Comparison of ENCODE assay signal across 24 mouse cellular contexts in the genomic region with DNA sequence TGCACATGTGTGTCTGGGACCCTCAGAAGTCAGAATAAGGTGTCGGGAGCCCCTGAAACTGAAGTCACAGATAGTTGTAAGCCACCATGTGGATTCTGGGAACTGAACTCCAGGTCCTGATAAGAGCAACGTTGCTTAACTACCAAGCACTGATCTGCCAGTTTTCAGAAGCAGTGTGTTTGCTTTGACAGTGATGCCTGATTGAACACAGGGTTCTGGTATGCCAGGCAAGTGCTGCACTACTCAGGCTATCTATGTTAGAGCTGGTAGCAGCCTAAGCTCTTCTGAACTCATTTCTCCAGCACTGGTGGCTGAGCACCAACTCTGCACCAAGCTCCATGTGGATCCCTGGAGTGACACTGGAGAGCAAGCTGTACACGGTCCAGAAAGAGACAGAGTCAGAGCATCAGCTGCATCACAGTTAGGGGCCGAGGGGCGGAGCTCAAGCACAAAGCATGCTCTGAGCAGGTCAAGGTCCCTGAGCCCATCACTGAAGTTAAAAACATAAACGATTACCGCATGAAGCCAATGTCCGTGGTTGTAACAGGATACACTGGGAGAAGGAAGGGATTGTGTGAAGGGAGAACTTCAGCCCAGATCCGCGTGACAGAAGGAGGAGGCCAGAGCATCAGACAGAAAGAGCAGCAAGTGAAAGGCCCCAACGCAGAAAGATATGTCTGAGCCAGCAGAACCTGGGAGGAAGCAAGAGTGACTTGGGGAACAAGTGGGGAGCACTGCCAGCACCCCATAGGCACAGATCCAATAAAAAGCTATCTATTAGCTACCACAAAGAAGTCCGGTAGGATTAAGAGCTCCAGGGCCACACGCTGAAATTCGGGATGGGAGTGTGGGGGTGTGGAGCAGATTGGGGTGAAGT. TPM values are rescaled to one million over a fixed set of nuclear protein-coding genes. Genes with fewer than 3 reads are reported as not detected.
A peak's percentile ranks its signal among the peaks of the same experiment; 100 is the strongest.
DNase-seq lines count a peak whose midpoint lies in the region; ATAC-seq and TF ChIP-seq lines count a peak whose summit lies in the region.
"Had no signal": no experiment of that assay in that cellular context is flagged by ENCODE, and none has a peak within 500 bp of the region (broad histone marks: within the 10 kb centered on the region; RNA-seq: fewer than 3 reads in every experiment).

No protein-coding gene starts in this region.

- no peaks in the 10 kb centered on the region for H3K27me3 ChIP-seq in forebrain, embryonic 11.5 days (ENCODE audit: control insufficient read depth, insufficient read depth, low read length)
- no peaks in the 10 kb centered on the region for H3K27me3 ChIP-seq in forebrain, embryonic 16.5 days (replicated peaks; ENCODE audit: control insufficient read depth, insufficient read depth, low read length)
- no peaks in the 10 kb centered on the region for H3K27me3 ChIP-seq in hindbrain, embryonic 10.5 days (ENCODE audit: insufficient read depth, poor library complexity, severe bottlenecking)
- H3K27me3 ChIP-seq in hindbrain, embryonic 11.5 days (ENCODE audit: control insufficient read depth, insufficient read depth, low read length), result no peaks in the 10 kb centered on the region
- H3K27me3 ChIP-seq in thymus, adult 2 months (ENCODE audit: control insufficient read depth, insufficient read depth, low read length), result no peaks in the 10 kb centered on the region
- H3K27me3 ChIP-seq: limb, embryonic 15.5 days; lung, embryonic 15.5 days had no signal

- no peaks in the 10 kb centered on the region for H3K36me3 ChIP-seq in forebrain, embryonic 11.5 days (ENCODE audit: control insufficient read depth, insufficient read depth, low read length)
- H3K36me3 ChIP-seq in forebrain, embryonic 16.5 days (ENCODE audit: control insufficient read depth, insufficient read depth), result no peaks in the 10 kb centered on the region
- H3K36me3 ChIP-seq in hindbrain, embryonic 10.5 days, result no peaks in the 10 kb centered on the region
- H3K36me3 ChIP-seq in hindbrain, embryonic 11.5 days (ENCODE audit: control insufficient read depth, insufficient read depth, low read length), result no peaks in the 10 kb centered on the region
- no peaks in the 10 kb centered on the region for H3K36me3 ChIP-seq in thymus, adult 2 months (ENCODE audit: control insufficient read depth, insufficient read depth, low read length)
- H3K36me3 ChIP-seq: kidney, embryonic 15.5 days; limb, embryonic 15.5 days; lung, embryonic 15.5 days had no signal

- H3K9me3 ChIP-seq in forebrain, embryonic 11.5 days (ENCODE audit: control insufficient read depth, low read length), result no peaks in the 10 kb centered on the region
- H3K9me3 ChIP-seq in forebrain, embryonic 16.5 days (ENCODE audit: control insufficient read depth, low read length), result no peaks in the 10 kb centered on the region
- H3K9me3 ChIP-seq in hindbrain, embryonic 10.5 days, result no peaks in the 10 kb centered on the region
- no peaks in the 10 kb centered on the region for H3K9me3 ChIP-seq in hindbrain, embryonic 11.5 days (ENCODE audit: control insufficient read depth, low read length)
- H3K9me3 ChIP-seq: kidney, embryonic 15.5 days; limb, embryonic 15.5 days; lung, embryonic 15.5 days had no signal

- ATAC-seq in forebrain, embryonic 11.5 days (replicated peaks; ENCODE audit: low FRiP score), result no peak
- ATAC-seq in forebrain, embryonic 16.5 days, result no peak
- no peak for ATAC-seq in hindbrain, embryonic 11.5 days (ENCODE audit: low FRiP score)
- ATAC-seq in megakaryocyte progenitor cell, adult 5-6 weeks (replicated peaks; ENCODE audit: poor library complexity), result 0 out of 2 replicates have a peak, but pooled peaks have one; percentile 17
- no peak for ATAC-seq in activated CD4-positive, CD25-positive, alpha-beta regulatory T cell, adult 4 months
- ATAC-seq: midbrain, embryonic 16.5 days had no signal

- no peak for TF ChIP-seq CTCF in thymus, adult 2 months (IDR thresholded peaks at IDR 0.05; ENCODE audit: borderline replicate concordance, control insufficient read depth, extremely low read depth, insufficient read depth, low read length, poor library complexity)

- no peak overlapping the region for H3K4me3 ChIP-seq in forebrain, embryonic 11.5 days (ENCODE audit: low read depth, low read length)
- no peak overlapping the region for H3K4me3 ChIP-seq in forebrain, embryonic 16.5 days (replicated peaks; ENCODE audit: low read length)
- H3K4me3 ChIP-seq in hindbrain, embryonic 10.5 days, result no peak overlapping the region
- H3K4me3 ChIP-seq in hindbrain, embryonic 11.5 days (ENCODE audit: low read depth, low read length), result no peak overlapping the region
- H3K4me3 ChIP-seq in thymus, adult 2 months (ENCODE audit: control insufficient read depth, insufficient read depth, low read length), result no peak overlapping the region
- H3K4me3 ChIP-seq: kidney, embryonic 15.5 days; limb, embryonic 15.5 days; lung, embryonic 15.5 days had no signal

- WGBS in forebrain, embryonic 11.5 days, result 54% methylated on average over 14 of the region's 14 CpGs
- WGBS in forebrain, embryonic 16.5 days, result 54% methylated on average over 14 of the region's 14 CpGs
- WGBS in hindbrain, embryonic 10.5 days, result 53% methylated on average over 14 of the region's 14 CpGs
- WGBS in hindbrain, embryonic 11.5 days, result 59% methylated on average over 14 of the region's 14 CpGs
- 72% methylated on average over 14 of the region's 14 CpGs for WGBS in thymus, adult 2 months

- no peak overlapping the region for H3K27ac ChIP-seq in forebrain, embryonic 11.5 days (ENCODE audit: low read depth, low read length)
- H3K27ac ChIP-seq in forebrain, embryonic 16.5 days (ENCODE audit: low read length), result no peak overlapping the region
- H3K27ac ChIP-seq in hindbrain, embryonic 10.5 days, result 0 out of 2 replicates have a peak overlapping the region, but pooled peaks have one; percentile 35
- no peak overlapping the region for H3K27ac ChIP-seq in hindbrain, embryonic 11.5 days (ENCODE audit: low read depth, low read length)
- H3K27ac ChIP-seq in thymus, adult 2 months (ENCODE audit: control insufficient read depth, insufficient read depth, low read length), result peak overlapping the region; percentile 17
- H3K27ac ChIP-seq: kidney, embryonic 15.5 days; limb, embryonic 15.5 days; lung, embryonic 15.5 days; macrophage had no signal

- no peak overlapping the region for H3K9ac ChIP-seq in forebrain, embryonic 11.5 days (ENCODE audit: low read length)
- H3K9ac ChIP-seq in forebrain, embryonic 16.5 days (replicated peaks; ENCODE audit: low read depth, low read length), result no peak overlapping the region
- H3K9ac ChIP-seq in hindbrain, embryonic 11.5 days (ENCODE audit: low read depth, low read length), result no peak overlapping the region
- H3K9ac ChIP-seq: kidney, embryonic 15.5 days; limb, embryonic 15.5 days; lung, embryonic 15.5 days had no signal

- no peak for TF ChIP-seq POLR2A in thymus, adult 2 months (IDR thresholded peaks at IDR 0.05; ENCODE audit: control insufficient read depth, extremely low read depth, insufficient read depth, low read length, poor library complexity)

- peak; percentile 43 for DNase-seq in forebrain, embryonic 11.5 days (ENCODE audit: low spot score)
- no peak for DNase-seq in hindbrain, embryonic 10.5 days (ENCODE audit: low spot score)
- no peak for DNase-seq in hindbrain, embryonic 11.5 days (ENCODE audit: low spot score)
- no peak for DNase-seq in thymus, adult 2 months
- DNase-seq in thymus, postnatal 0 days (ENCODE audit: low spot score), result no peak
- DNase-seq: cerebellum, adult 11 months; cerebellum, postnatal 36 days; gastrocnemius, postnatal 25 days; heart, postnatal 4 days; spleen, adult 18-20 months; thymus, postnatal 14 days had no signal

- no peaks in the 10 kb centered on the region for H3K4me1 ChIP-seq in forebrain, embryonic 11.5 days (replicated peaks; ENCODE audit: control insufficient read depth, insufficient read depth, low read length)
- no peaks in the 10 kb centered on the region for H3K4me1 ChIP-seq in forebrain, embryonic 16.5 days (replicated peaks; ENCODE audit: control insufficient read depth, insufficient read depth, low read length)
- peaks cover 38% of the 10 kb centered on the region for H3K4me1 ChIP-seq in hindbrain, embryonic 10.5 days (replicated peaks)
- H3K4me1 ChIP-seq in hindbrain, embryonic 11.5 days (replicated peaks; ENCODE audit: control insufficient read depth, insufficient read depth, low read length), result no peaks in the 10 kb centered on the region
- peaks cover 65% of the 10 kb centered on the region for H3K4me1 ChIP-seq in thymus, adult 2 months (replicated peaks; ENCODE audit: control insufficient read depth, insufficient read depth, low read length)
- H3K4me1 ChIP-seq: limb, embryonic 15.5 days had no signal

- no peak overlapping the region for H3K4me2 ChIP-seq in forebrain, embryonic 11.5 days (ENCODE audit: low read depth, low read length, severe bottlenecking)
- no peak overlapping the region for H3K4me2 ChIP-seq in forebrain, embryonic 16.5 days (ENCODE audit: low read length)
- H3K4me2 ChIP-seq in hindbrain, embryonic 11.5 days (replicated peaks; ENCODE audit: low read depth, low read length), result no peak overlapping the region
- H3K4me2 ChIP-seq: kidney, embryonic 15.5 days; limb, embryonic 15.5 days; lung, embryonic 15.5 days had no signal

RNA-seq across cellular contexts. Expression of gene Lat, which starts 14.4 kb away (rescaled TPM):
- 2.2 and 2.5 TPM in 2 replicates for polyA plus RNA-seq in forebrain, embryonic 11.5 days (2014; fragmentation: Nextera tagmentation; extraction: Ambion mirVana)
- polyA plus RNA-seq in forebrain, embryonic 16.5 days (2015; fragmentation: Nextera tagmentation; extraction: Ambion mirVana), result 0.77 and 0.98 TPM in 2 replicates
- 3.5 and 3.9 TPM in 2 replicates for polyA plus RNA-seq in hindbrain, embryonic 10.5 days (2016; fragmentation: Nextera tagmentation; extraction: Ambion mirVana)
- polyA plus RNA-seq in hindbrain, embryonic 11.5 days (2014; fragmentation: Nextera tagmentation; extraction: Ambion mirVana), result 1.9 and 3.0 TPM in 2 replicates
- 2,604 and 2,615 TPM in 2 replicates for polyA plus RNA-seq in thymus, adult 2 months (2012; rRNA removed)
- 890 and 915 TPM in 2 replicates for polyA plus RNA-seq in thymus, postnatal 0 days (2015; fragmentation: Nextera tagmentation; extraction: Ambion mirVana)
- total RNA-seq in megakaryocyte progenitor cell, adult 5-6 weeks (2015), result 0.35 and 2.8 TPM in 2 replicates
- 1.0 and 1.6 TPM in 2 replicates for total RNA-seq in megakaryocyte progenitor cell, adult 5-6 weeks (2017)
- polyA plus RNA-seq in activated CD4-positive, CD25-positive, alpha-beta regulatory T cell, adult 4 months (2017; shearing (Covaris generic)), result 100 to 1,000 TPM; 784 to 813 TPM

RNA-seq across cellular contexts. Expression of gene Spns1, which starts 22.3 kb away (rescaled TPM):
- polyA plus RNA-seq in forebrain, embryonic 11.5 days (2014; fragmentation: Nextera tagmentation; extraction: Ambion mirVana), result 52.4 and 53.9 TPM in 2 replicates
- polyA plus RNA-seq in forebrain, embryonic 16.5 days (2015; fragmentation: Nextera tagmentation; extraction: Ambion mirVana), result 75.5 and 80.1 TPM in 2 replicates
- 66.8 and 68.6 TPM in 2 replicates for polyA plus RNA-seq in hindbrain, embryonic 10.5 days (2016; fragmentation: Nextera tagmentation; extraction: Ambion mirVana)
- 36.0 and 39.3 TPM in 2 replicates for polyA plus RNA-seq in hindbrain, embryonic 11.5 days (2014; fragmentation: Nextera tagmentation; extraction: Ambion mirVana)
- polyA plus RNA-seq in thymus, adult 2 months (2012; rRNA removed), result 457 and 489 TPM in 2 replicates
- polyA plus RNA-seq in thymus, postnatal 0 days (2015; fragmentation: Nextera tagmentation; extraction: Ambion mirVana), result 39.4 and 43.3 TPM in 2 replicates
- 8.3 and 8.4 TPM in 2 replicates for total RNA-seq in megakaryocyte progenitor cell, adult 5-6 weeks (2015)
- total RNA-seq in megakaryocyte progenitor cell, adult 5-6 weeks (2017), result 8.4 and 16.2 TPM in 2 replicates
- 10 to 100 TPM; 26.7 to 43.3 TPM for polyA plus RNA-seq in activated CD4-positive, CD25-positive, alpha-beta regulatory T cell, adult 4 months (2017; shearing (Covaris generic))

RNA-seq across cellular contexts. Expression of gene Nfatc2ip, which starts 41.6 kb away (rescaled TPM):
- polyA plus RNA-seq in forebrain, embryonic 11.5 days (2014; fragmentation: Nextera tagmentation; extraction: Ambion mirVana), result 3.6 and 4.5 TPM in 2 replicates
- 2.6 and 2.9 TPM in 2 replicates for polyA plus RNA-seq in forebrain, embryonic 16.5 days (2015; fragmentation: Nextera tagmentation; extraction: Ambion mirVana)
- 3.1 and 3.7 TPM in 2 replicates for polyA plus RNA-seq in hindbrain, embryonic 10.5 days (2016; fragmentation: Nextera tagmentation; extraction: Ambion mirVana)
- polyA plus RNA-seq in hindbrain, embryonic 11.5 days (2014; fragmentation: Nextera tagmentation; extraction: Ambion mirVana), result 4.8 and 5.2 TPM in 2 replicates
- 24.3 and 28.6 TPM in 2 replicates for polyA plus RNA-seq in thymus, adult 2 months (2012; rRNA removed)
- 5.1 and 6.7 TPM in 2 replicates for polyA plus RNA-seq in thymus, postnatal 0 days (2015; fragmentation: Nextera tagmentation; extraction: Ambion mirVana)
- 11.4 and 12.2 TPM in 2 replicates for total RNA-seq in megakaryocyte progenitor cell, adult 5-6 weeks (2015)
- 14.9 and 15.3 TPM in 2 replicates for total RNA-seq in megakaryocyte progenitor cell, adult 5-6 weeks (2017)
- polyA plus RNA-seq in activated CD4-positive, CD25-positive, alpha-beta regulatory T cell, adult 4 months (2017; shearing (Covaris generic)), result 1 to 10 TPM; 2.1 to 3.4 TPM

RNA-seq across cellular contexts. Expression of gene Cd19, which starts 59.7 kb away (rescaled TPM):
- polyA plus RNA-seq in forebrain, embryonic 11.5 days (2014; fragmentation: Nextera tagmentation; extraction: Ambion mirVana), result not detected in 2 replicates
- not detected in 2 replicates for polyA plus RNA-seq in forebrain, embryonic 16.5 days (2015; fragmentation: Nextera tagmentation; extraction: Ambion mirVana)
- polyA plus RNA-seq in hindbrain, embryonic 10.5 days (2016; fragmentation: Nextera tagmentation; extraction: Ambion mirVana), result not detected in 2 replicates
- not detected in 2 replicates for polyA plus RNA-seq in hindbrain, embryonic 11.5 days (2014; fragmentation: Nextera tagmentation; extraction: Ambion mirVana)
- 10.8 and 11.6 TPM in 2 replicates for polyA plus RNA-seq in thymus, adult 2 months (2012; rRNA removed)
- 0.13 and 0.22 TPM in 2 replicates for polyA plus RNA-seq in thymus, postnatal 0 days (2015; fragmentation: Nextera tagmentation; extraction: Ambion mirVana)
- not detected in 2 replicates for total RNA-seq in megakaryocyte progenitor cell, adult 5-6 weeks (2015)
- total RNA-seq in megakaryocyte progenitor cell, adult 5-6 weeks (2017), result not detected in 2 replicates
- polyA plus RNA-seq in activated CD4-positive, CD25-positive, alpha-beta regulatory T cell, adult 4 months (2017; shearing (Covaris generic)), result 10 to 100 TPM in 1 of 2 experiments, not detected in 1; 10.8 TPM
- total RNA-seq: layer of hippocampus, postnatal 25 days; left cerebral cortex, postnatal 25 days had no signal
- polyA plus RNA-seq: embryonic facial prominence, embryonic 11.5 days; intestine, embryonic 14.5 days; lung, embryonic 15.5 days; midbrain, embryonic 16.5 days; stomach, embryonic 14.5 days had no signal

Comparison
In these comparisons a context has a peak if more than half of its experiments do, and no peak if none do; other contexts are left out.
1. H3K27ac ChIP-seq: peak in hindbrain, embryonic 10.5 days (single experiment) and thymus, adult 2 months (single experiment); none in forebrain, embryonic 11.5 days (single experiment), forebrain, embryonic 16.5 days (single experiment) and hindbrain, embryonic 11.5 days (single experiment).
2. RNA of gene Lat, which starts 14.4 kb away (polyA plus RNA-seq): 2,604 to 2,615 TPM in thymus, adult 2 months, 890 to 915 TPM in thymus, postnatal 0 days and 784 to 813 TPM in activated CD4-positive, CD25-positive, alpha-beta regulatory T cell, adult 4 months; 3.5 to 3.9 TPM in hindbrain, embryonic 10.5 days, 1.9 to 3.0 TPM in hindbrain, embryonic 11.5 days, 2.2 to 2.5 TPM in forebrain, embryonic 11.5 days and 0.77 to 0.98 TPM in forebrain, embryonic 16.5 days; every median in the first group is over 100 times any median in the second.